Comparison of ENCODE assay signal across 14 mouse cellular contexts in the genomic region with DNA sequence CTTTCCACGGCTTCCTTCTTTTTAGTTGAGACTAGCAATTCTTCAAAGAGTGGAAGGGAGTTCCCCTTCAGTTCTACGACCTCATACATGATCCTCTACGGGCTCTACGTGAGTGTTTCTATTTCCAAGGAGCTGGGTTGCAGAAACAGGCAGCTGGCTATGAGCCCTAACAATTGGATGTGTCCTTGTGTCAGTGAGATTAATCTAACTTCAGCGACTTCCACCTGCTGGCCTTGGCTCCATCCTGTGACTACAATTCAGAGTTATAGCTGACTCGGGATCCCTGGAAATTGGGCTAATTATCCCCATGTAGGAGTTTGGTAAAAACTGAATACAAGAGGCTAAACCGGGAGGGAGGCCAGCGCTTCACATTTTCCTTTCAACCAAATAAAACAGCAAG.
DNase-seq lines count a peak whose midpoint lies in the region; ATAC-seq and TF ChIP-seq lines count a peak whose summit lies in the region.
"Had no signal": no experiment of that assay in that cellular context is flagged by ENCODE, and none has a peak within 500 bp of the region (broad histone marks: within the 10 kb centered on the region; RNA-seq: fewer than 3 reads in every experiment).

No protein-coding gene starts in this region.

- 52% methylated on average over 8 of the region's 8 CpGs for WGBS in heart, embryonic 16.5 days
- 29% methylated on average over 8 of the region's 8 CpGs for WGBS in lung, embryonic 14.5 days
- WGBS in stomach, postnatal 0 days, result 23% methylated on average over 8 of the region's 8 CpGs

- TF ChIP-seq CTCF in lung, embryonic 14.5 days (IDR thresholded peaks at IDR 0.05; ENCODE audit: low read depth), result no peak
- TF ChIP-seq CTCF in stomach, postnatal 0 days (IDR thresholded peaks at IDR 0.05; ENCODE audit: low read depth), result no peak

- peak overlapping the region; percentile 35; the same call in 1 of the 2 replicates for H3K4me2 ChIP-seq in heart, embryonic 16.5 days (ENCODE audit: low read depth, low read length)
- H3K4me2 ChIP-seq in lung, embryonic 14.5 days, result peak overlapping the region; percentile 26
- peak overlapping the region; percentile 34; the same call in 1 of the 2 replicates for H3K4me2 ChIP-seq in stomach, postnatal 0 days (replicated peaks; ENCODE audit: low read depth)
- H3K4me2 ChIP-seq: limb, embryonic 15.5 days had no signal

- intact Hi-C loops in heart, postnatal 25 days (cut with DNase I), result no loop called here

- peak; percentile 16 to 64 for DNase-seq in adrenal gland, adult (ENCODE audit: inconsistent age in 2 of 2, low spot score in 1 of 2)
- DNase-seq in adrenal gland, postnatal 25 days, result no peak
- DNase-seq in heart, postnatal 25 days (ENCODE audit: low spot score), result no peak
- DNase-seq in lung, embryonic 14.5 days, result peak; percentile 54
- no peak for DNase-seq in lung, adult 18-20 months
- DNase-seq in stomach, postnatal 0 days (ENCODE audit: low spot score), result no peak
- no peak for DNase-seq in frontal cortex, postnatal 10 days (ENCODE audit: low spot score in 2 of 2)
- DNase-seq: cerebellum, adult 11-12 months; layer of hippocampus, postnatal 36 days had no signal

- peaks cover 24% of the 10 kb centered on the region for H3K4me1 ChIP-seq in heart, embryonic 16.5 days (ENCODE audit: control insufficient read depth, insufficient read depth, low read length)
- H3K4me1 ChIP-seq in lung, embryonic 14.5 days (ENCODE audit: insufficient read depth), result peaks cover 19% of the 10 kb centered on the region
- H3K4me1 ChIP-seq in stomach, postnatal 0 days (replicated peaks; ENCODE audit: control insufficient read depth, insufficient read depth), result peaks cover 5% of the 10 kb centered on the region

- no peaks in the 10 kb centered on the region for H3K36me3 ChIP-seq in heart, embryonic 16.5 days (ENCODE audit: control insufficient read depth, insufficient read depth)
- H3K36me3 ChIP-seq in lung, embryonic 14.5 days (ENCODE audit: insufficient read depth), result no peaks in the 10 kb centered on the region
- no peaks in the 10 kb centered on the region for H3K36me3 ChIP-seq in stomach, postnatal 0 days (ENCODE audit: control insufficient read depth, insufficient read depth, low read length)
- H3K36me3 ChIP-seq: forebrain, embryonic 10.5 days; limb, embryonic 15.5 days had no signal

- no peaks in the 10 kb centered on the region for H3K9me3 ChIP-seq in heart, embryonic 16.5 days (replicated peaks; ENCODE audit: control insufficient read depth, low read length)
- no peaks in the 10 kb centered on the region for H3K9me3 ChIP-seq in lung, embryonic 14.5 days (ENCODE audit: low read depth, low read length)
- H3K9me3 ChIP-seq in stomach, postnatal 0 days (ENCODE audit: control insufficient read depth, low read length), result no peaks in the 10 kb centered on the region
- H3K9me3 ChIP-seq: forebrain, embryonic 10.5 days; limb, embryonic 15.5 days had no signal

- H3K27ac ChIP-seq in heart, embryonic 16.5 days (ENCODE audit: low read length), result no peak overlapping the region
- H3K27ac ChIP-seq in lung, embryonic 14.5 days (ENCODE audit: low read depth), result no peak overlapping the region
- H3K27ac ChIP-seq in stomach, postnatal 0 days (replicated peaks), result no peak overlapping the region
- H3K27ac ChIP-seq: limb, embryonic 15.5 days had no signal

- ATAC-seq in heart, embryonic 16.5 days (replicated peaks; ENCODE audit: extremely low read depth, insufficient read depth, low FRiP score), result no peak
- no peak for ATAC-seq in lung, embryonic 14.5 days (ENCODE audit: insufficient read depth)
- no peak for ATAC-seq in stomach, postnatal 0 days (ENCODE audit: low FRiP score, low TSS enrichment)
- ATAC-seq: intestine, postnatal 0 days had no signal

- no peak overlapping the region for H3K9ac ChIP-seq in heart, embryonic 16.5 days (ENCODE audit: low read length)
- H3K9ac ChIP-seq in lung, embryonic 14.5 days, result no peak overlapping the region
- H3K9ac ChIP-seq in stomach, postnatal 0 days (ENCODE audit: low read length), result no peak overlapping the region
- H3K9ac ChIP-seq: limb, embryonic 15.5 days had no signal

- H3K27me3 ChIP-seq in heart, embryonic 16.5 days (ENCODE audit: control insufficient read depth, insufficient read depth, low read length), result no peaks in the 10 kb centered on the region
- no peaks in the 10 kb centered on the region for H3K27me3 ChIP-seq in lung, embryonic 14.5 days (ENCODE audit: insufficient read depth, low read length)
- no peaks in the 10 kb centered on the region for H3K27me3 ChIP-seq in stomach, postnatal 0 days (ENCODE audit: control insufficient read depth, insufficient read depth, low read length)
- H3K27me3 ChIP-seq: limb, embryonic 15.5 days had no signal

- no peak for TF ChIP-seq EP300 in stomach, postnatal 0 days (optimal IDR thresholded peaks at IDR 0.05)

- no peak overlapping the region for H3K4me3 ChIP-seq in heart, embryonic 16.5 days (ENCODE audit: low read length)
- H3K4me3 ChIP-seq in lung, embryonic 14.5 days (ENCODE audit: low read depth, low read length), result no peak overlapping the region
- no peak overlapping the region for H3K4me3 ChIP-seq in stomach, postnatal 0 days (ENCODE audit: low read depth, low read length)
- H3K4me3 ChIP-seq: forebrain, embryonic 10.5 days; limb, embryonic 15.5 days; myocyte had no signal

Comparison
In these comparisons a context has a peak if more than half of its experiments do, and no peak if none do; other contexts are left out.
1. DNase-seq: peak in adrenal gland, adult (2 of 2) and lung, embryonic 14.5 days (single experiment); none in adrenal gland, postnatal 25 days (single experiment), heart, postnatal 25 days (single experiment), lung, adult 18-20 months (0 of 2), stomach, postnatal 0 days (single experiment) and frontal cortex, postnatal 10 days (0 of 2).
2. Peak in every context shown above with its lines, with median percentiles within 50 percentile points of each other: H3K4me2 ChIP-seq.